Mouse (Mus musculus) liver, postnatal 0 days (tissue): ENCODE data around the gene Pard3.

ENCODE experiments used
- CTCF ChIP-seq: sonication (generic); IDR thresholded peaks from 2 replicates; pipeline ENCODE4 v1.5.1; 2016; ENCODE audit warnings: antibody characterized with exemption, low read depth
- EP300 ChIP-seq: IDR thresholded peaks from 2 replicates; pipeline ENCODE4 v1.6.1; 2016; ENCODE audit warnings: antibody characterized with exemption, low read depth, mild to moderate bottlenecking

GRCm38 (mm10) chr8:127064361-127065112 lies 844 bp downstream of the Pard3 start:
- no peak for TF ChIP-seq CTCF
- no peak for TF ChIP-seq EP300
